Mouse (Mus musculus) frontal cortex, adult 2 months (tissue): ENCODE measurements around the gene Lpcat4. TPM values are rescaled to one million over a fixed set of nuclear protein-coding genes. Genes with fewer than 3 reads are reported as not detected.
"Not testable (repeated sequence)": the region's sequence is repeated elsewhere in the genome, so short reads cannot be mapped to it uniquely, and the experiment has no call there.

Source experiments
- DNase-seq, 2 experiments: peaks; one replicate each; pipeline ENCODE4 v3.0.0; 2022; ENCODE audit warnings: low spot score in 1 of 2; ENCODE audit errors: extremely low spot score in 1 of 2
- polyA plus RNA-seq: library from polyadenylated mRNA; depleted of rRNA; stranded (reverse); fragments of >200 nt; gene quantifications from 2 replicates; pipeline ENCODE4 v1.2.3, GENCODE M21; 2012

Gene Lpcat4
- polyA plus RNA-seq, 1 experiment = 245 TPM

DNA sequence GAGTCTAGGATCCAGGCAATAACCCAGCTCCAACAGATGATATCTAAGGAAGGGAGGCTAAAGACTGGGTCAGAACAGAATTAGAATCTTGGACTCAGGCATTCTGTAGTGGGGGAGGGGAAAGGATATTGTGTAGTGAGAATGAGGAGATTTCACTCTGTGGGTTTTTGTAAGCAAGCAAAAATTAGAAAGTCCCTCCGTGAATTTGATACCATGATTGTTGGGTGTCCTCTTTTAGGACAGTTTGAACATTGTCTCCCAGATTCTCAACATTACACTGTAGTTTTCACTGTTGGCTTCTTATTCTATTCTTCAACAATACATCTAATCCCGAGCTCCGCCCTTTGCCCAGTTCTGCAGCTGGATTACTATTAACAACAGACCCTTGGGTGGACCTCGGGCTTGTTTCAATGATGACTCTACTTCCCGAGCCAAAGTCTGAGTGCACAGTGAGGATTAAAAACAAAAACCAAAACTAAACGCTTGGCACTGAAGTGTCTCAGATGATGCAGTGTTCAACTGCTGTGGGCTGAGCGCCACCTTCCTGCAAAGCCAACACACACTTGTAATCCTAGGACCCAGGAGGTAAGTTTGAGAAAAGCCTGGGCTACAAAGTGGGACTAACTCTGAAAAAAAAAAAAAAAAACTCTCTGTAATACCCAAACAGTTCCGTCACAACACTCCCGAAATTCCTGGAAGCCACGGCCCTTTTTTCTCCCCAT is 20.1 kb downstream of the Lpcat4 start, which contains the start of gene Nutm1:
Gene Nutm1 (minus strand): TSS at position 51 of the 722 bp plus-strand sequence.
- DNase-seq = no peak

DNA sequence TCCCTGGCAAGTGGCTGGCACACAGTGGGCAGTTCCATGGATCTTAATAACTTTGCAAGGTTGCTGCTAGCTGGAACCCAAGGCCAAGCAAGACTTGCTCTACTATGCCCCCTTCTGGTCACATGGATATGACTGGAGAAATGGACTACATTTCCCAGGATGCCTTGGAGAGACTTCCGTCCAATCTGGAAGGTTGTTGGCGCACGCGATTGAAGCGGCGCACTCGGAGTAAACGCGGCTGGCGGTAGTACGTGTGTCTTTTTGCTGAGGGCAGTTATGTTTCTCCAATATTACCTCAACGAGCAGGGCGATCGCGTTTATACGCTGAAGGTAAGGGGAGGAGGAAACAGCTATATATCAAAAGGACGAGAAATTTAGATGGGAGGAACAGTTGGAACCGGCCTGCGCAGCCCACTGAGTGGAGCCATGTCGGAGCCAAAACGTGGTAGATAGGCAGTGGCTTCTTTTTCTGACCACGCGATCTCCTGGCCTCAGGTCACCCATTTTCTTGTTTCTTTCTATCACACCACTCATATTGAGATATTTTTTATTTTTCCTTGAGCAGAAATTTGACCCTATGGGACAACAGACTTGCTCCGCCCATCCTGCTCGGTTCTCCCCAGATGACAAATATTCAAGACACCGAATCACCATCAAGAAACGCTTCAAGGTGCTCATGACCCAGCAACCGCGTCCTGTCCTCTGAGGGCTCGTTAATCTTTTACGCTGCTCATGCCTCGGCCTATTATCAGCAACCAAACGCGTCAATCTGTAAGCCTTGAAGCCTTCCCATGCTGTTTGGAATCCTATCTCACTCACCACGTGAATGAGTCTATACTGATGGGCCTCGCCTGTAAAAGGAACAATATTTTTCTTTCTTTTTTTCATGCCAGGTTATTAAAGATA is 22.7 kb downstream of the Lpcat4 start, which contains the start of gene Nop10:
Gene Nop10 (plus strand): TSS at position 179 of the 906 bp plus-strand sequence.
- DNase-seq = peak; percentile 85 to 98

DNA sequence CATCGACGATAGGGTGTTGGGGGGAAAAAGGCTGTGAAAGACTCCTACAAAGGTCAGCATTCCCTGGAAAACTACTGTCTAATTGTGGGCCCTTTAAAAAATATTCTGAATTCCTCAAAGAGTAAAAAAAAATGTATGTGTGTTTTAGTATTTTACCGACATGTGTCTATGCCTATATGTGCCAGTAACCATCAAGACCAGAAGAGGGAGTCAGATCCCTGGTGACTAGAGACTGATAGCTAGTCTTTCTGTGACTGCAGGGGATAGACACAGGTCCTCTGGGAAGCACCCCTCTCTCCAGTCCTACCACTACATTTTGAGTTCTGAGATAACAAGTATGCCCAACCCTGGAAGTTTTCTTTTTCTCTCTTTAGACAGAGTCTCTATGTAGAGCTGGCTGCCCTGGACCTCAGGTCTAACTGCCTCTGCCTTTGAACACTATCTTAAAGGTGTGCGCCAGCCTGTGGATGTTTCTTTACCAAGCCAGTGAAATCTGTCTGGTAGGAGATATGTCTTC is 23.6 kb downstream of the Lpcat4 start:
- DNase-seq = no peak

GRCm38 (mm10) chr2:112264364-112264763 is 25.1 kb downstream of the Lpcat4 start:
- no peak for DNase-seq

DNA sequence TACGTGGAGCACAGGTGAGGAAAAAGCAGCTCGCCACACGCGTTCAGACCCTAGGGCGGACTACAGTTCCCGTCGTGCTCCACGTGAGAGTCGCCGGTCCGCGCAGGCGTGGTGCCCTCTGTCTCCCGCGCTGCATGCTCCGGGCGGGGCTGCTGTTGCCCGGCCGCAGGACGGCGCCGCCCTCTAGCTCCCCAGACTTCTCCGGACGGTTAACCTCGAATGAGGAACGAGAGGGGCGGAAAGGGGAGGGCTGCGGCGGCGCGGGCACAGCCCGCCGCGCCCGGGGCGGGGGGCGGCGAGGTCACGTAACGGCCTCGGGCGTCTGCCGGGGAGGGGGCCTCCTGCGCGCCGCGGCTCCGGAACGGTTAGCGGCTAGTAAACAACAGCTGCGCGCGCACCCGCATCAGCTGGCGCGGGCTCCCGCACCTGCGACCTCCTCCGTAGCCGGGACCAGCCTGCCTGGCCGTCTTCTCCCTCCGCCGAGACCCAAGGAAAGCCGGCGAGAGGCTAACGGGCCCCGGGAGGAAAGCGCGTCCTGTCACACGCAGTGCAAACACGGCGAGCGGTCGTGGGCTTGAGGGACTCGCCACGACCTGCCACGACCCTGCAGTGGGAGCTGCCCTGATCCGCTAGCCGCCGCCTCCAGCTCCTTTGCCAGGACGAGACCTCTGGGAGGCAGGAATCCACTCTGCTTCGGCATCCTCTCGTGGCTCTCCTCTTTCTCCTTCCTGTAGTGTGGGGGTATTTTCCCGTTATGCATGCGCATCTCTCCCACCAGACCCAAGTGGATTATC is 26.4 kb downstream of the Lpcat4 start, which contains the start of gene Slc12a6:
Gene Slc12a6 (plus strand): TSS at position 378 of the 794 bp plus-strand sequence.
- DNase-seq = peak; percentile 76 to 92

DNA sequence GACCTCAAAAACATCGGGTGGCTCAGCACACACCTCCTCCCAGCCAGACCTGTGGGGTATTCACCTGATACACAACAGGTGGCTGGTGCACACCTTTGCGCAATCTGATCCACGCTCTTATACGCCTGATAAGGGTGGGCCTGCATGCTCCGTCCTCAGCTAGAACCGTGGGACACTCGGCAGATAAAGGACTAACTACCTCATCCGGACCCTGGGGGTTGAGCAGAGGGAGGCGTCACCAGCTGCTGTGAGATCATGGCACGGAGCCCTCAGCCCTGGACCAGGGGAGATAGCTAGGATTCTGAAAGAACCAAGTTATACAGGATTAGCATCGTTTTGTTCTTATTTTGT is 26.9 kb downstream of the Lpcat4 start, which contains the start of gene Gm21985:
Gene Gm21985 (plus strand): TSS at position 73 of the 351 bp plus-strand sequence.
- DNase-seq = no peak

- no peak for DNase-seq
Observed at GRCm38 (mm10) chr2:112266780-112267179, 27.5 kb downstream of the Lpcat4 start.

- DNase-seq = no peak
Observed at GRCm38 (mm10) chr2:112267547-112268269, 28.4 kb downstream of the Lpcat4 start.

GRCm38 (mm10) chr2:112270011-112270410 is 30.7 kb downstream of the Lpcat4 start:
- no peak for DNase-seq

GRCm38 (mm10) chr2:112272909-112273308 is 33.6 kb downstream of the Lpcat4 start:
- no peak for DNase-seq

DNA sequence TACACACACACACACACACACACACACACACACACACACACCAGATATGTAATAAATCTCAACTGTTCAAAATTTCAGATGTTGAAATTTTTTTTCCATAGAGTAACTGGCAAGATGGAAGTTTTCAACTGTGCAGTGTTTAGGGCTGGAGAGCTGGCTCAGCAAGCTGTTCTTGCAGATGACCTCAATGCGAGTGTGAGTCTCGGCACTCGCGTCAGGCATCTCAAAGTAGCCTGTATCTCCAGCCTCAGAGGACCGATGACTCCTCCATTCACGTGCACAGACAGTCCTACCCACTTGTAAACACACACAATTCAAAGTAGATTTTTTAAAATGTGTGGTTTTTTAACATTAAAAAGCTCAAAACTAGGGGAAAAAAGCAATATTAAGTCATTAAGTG is 34.2 kb downstream of the Lpcat4 start:
- no peak for DNase-seq

- DNase-seq = no peak
Observed at GRCm38 (mm10) chr2:112276870-112277269, 37.6 kb downstream of the Lpcat4 start.

- DNase-seq = no peak
Observed at GRCm38 (mm10) chr2:112282846-112283245, 43.6 kb downstream of the Lpcat4 start.

DNA sequence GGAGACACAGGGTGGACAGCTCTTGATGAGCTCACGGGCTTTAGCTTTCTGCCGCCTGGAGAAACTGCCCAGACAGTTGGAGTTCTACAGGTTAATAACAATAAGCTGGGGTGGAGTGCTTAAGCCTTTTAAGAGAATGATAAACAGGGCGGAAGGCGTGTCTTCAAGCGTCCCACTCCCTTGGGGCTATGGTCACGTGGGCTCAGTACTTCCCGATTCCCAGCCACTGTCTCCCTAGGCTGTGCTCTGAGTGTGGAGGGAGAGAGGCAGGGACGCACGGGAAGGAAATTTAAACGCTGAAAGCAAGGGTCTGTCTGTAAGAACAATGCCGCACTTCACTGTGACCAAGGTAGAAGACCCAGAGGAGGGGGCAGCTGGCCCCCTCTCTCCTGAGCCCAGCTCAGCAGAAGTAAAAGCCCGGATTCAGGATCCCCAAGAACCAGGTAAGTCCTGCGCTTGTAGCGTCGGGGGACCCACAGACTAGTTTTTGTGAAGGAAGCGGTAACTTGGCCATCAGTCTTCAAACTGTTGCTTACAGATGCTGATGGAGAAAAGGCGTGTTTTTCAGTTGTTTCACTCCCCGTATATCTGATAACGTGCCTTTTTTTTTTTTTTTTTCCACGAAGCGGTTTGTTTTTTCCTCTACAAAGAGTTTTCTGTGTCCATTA is 45.2 kb downstream of the Lpcat4 start:
- DNase-seq = no peak

DNA sequence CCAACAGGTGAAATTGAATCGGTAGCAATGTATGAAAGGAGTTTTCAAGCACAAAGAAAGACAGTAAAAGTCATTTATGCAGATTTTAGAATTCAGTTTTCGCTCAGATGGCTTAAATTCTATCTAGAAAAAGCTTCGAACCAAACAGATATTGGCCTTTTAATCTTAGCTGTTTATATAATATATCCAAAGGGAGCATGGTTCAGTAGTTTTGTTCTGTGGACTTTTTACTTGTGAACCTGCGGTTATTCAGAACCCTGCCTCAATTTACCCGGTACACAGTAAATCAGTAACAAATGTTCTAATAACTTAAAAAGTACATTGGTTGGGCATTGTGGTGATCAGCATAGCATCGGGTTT is 45.7 kb downstream of the Lpcat4 start:
- DNase-seq = no peak

DNA sequence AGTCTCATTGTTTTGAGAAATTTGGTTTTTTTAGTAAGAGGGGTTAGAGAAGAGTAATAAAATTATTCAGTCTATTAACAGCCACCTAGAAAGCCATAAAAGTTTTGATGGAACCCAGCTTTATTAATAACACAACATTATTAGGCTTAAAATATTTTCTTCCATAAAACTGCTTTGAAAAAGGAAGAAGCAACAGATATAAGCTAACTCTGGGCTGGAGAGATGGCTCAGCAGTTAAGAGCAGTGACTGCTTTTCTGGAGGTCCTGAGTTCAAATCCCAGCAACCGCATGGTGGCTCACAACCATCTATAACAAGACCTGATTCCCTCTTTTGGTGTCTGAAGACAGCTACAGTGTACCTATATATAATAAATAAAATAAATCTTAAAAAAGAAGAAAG is 46.8 kb downstream of the Lpcat4 start:
- DNase-seq = not testable (repeated sequence)

DNA sequence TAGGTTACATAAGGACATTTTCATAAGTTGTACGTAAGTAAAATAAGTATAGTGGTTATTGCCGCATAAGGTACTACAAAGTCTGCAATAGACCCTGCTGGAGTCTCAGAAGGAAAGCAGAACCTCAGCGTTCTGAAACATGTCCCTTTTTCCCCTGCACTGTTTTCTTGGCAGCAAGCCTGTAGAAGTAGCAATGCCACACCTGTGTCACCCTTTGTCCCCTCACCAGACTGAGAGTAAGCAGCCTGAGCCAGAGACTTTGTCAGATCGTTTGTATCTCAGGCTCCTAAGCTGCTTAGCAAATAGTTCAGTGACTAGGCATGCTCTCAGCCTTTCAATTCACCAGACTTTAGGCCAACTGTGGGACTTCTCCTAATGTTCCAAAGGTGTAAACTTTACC is 47.8 kb downstream of the Lpcat4 start:
- DNase-seq = no peak

DNA sequence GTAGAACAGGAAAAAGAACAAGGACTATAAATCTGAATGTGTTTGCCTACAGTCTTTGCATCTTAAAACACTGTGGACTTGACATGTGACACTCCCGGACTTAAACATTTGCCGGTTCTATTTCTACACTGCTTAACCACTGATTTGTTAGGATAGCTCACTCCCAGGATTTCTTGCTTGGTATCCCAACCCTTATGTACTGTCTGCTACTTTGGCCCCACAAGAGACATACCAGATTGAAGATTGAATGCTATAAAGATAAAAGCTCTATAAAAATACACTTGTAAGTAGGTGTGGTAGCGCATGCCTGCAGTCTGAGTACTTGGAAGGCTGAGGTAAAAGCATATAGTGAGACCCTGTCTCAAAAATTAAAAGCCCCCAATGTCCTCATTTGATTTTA is 50.2 kb downstream of the Lpcat4 start:
- DNase-seq = no peak

GRCm38 (mm10) chr2:112292823-112293222 is 53.6 kb downstream of the Lpcat4 start:
- DNase-seq = no peak
